Mouse (Mus musculus) B cell, adult 2 months (primary cell): Measurements from ENCODE around the gene Selenoh.

Experiments
- DNase-seq, 2 experiments: peaks; one replicate each; pipeline ENCODE4 v3.0.0; 2022

Gene Selenoh

GRCm38 (mm10) chr2:84626366-84626975 lies 44.1 kb downstream of the Selenoh start:
- DNase-seq = no peak

GRCm38 (mm10) chr2:84624201-84624600 lies 46.4 kb downstream of the Selenoh start:
- no peak for DNase-seq

GRCm38 (mm10) chr2:84623428-84624119 lies 47.0 kb downstream of the Selenoh start:
- no peak for DNase-seq

- DNase-seq = no peak
These were observed 47.9 kb downstream of the Selenoh start for GRCm38 (mm10) chr2:84622668-84623067.

GRCm38 (mm10) chr2:84619646-84620340 lies 50.8 kb downstream of the Selenoh start:
- DNase-seq = no peak
